Mouse (Mus musculus) left cerebral cortex, postnatal 36 days (tissue): ENCODE data around the gene Psenen. TPM values are rescaled to one million over a fixed set of nuclear protein-coding genes. Genes with fewer than 3 reads are reported as not detected.

Source experiments
- DNase-seq, 2 experiments: peaks; one replicate each; pipeline ENCODE4 v3.0.0; 2021 to 2022; ENCODE audit warnings: low spot score in 2 of 2, mixed read lengths in 1 of 2
- intact Hi-C: fragments of 180-260 bp; cut with DNase I; formaldehyde crosslinking; loops from one replicate; pipeline ENCODE4 v1.15.1; 2025
- microRNA-seq: library from miRNA; unstranded; fragments of <30 nt; microRNA quantifications from one replicate; pipeline ENCODE4 v1.2.0, GENCODE M21; 2022
- total RNA-seq, 2 experiments: library from RNA; stranded (reverse); gene quantifications; 2 replicates each; pipeline ENCODE4 v1.2.3; 2021

The Psenen gene
- total RNA-seq, 2 experiments from 2014 or later: 79.8 to 85.1 TPM

- intact Hi-C loops: no loop called here
Observed at GRCm38 (mm10) chr7:30526399-30526798, 37.0 kb downstream of the Psenen start.

DNA sequence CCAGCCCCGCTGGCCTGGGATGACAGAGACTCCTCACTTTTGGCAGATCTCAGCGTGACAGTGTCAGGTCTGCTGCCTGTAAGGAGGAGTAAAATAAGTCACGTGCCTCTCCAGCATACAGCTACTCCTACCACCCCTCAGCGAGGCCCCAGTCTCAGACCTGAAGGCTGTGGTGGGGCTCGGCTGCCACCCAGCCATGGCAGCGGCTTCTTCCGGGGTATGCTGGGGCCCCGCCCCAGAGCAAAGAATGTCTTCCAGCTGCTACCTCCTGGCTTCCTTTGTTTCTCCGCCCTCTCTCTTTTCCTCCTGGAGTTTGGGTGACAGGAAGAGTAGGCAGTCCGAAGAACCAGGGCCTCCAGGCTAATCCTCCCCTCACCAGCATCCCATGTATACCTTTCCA is 37.5 kb downstream of the Psenen start:
- DNase-seq: no peak
- intact Hi-C loops: no loop called here

More at GRCm38 (mm10) chr7:30526399-30526798, 37.0 kb downstream of the Psenen start:
- DNase-seq: no peak

- DNase-seq: no peak
- intact Hi-C loops: no loop called here
Observed at GRCm38 (mm10) chr7:30524487-30524886, 38.9 kb downstream of the Psenen start.

GRCm38 (mm10) chr7:30522871-30523270 is 40.6 kb downstream of the Psenen start:
- no peak for DNase-seq
- intact Hi-C loops: no loop called here

DNA sequence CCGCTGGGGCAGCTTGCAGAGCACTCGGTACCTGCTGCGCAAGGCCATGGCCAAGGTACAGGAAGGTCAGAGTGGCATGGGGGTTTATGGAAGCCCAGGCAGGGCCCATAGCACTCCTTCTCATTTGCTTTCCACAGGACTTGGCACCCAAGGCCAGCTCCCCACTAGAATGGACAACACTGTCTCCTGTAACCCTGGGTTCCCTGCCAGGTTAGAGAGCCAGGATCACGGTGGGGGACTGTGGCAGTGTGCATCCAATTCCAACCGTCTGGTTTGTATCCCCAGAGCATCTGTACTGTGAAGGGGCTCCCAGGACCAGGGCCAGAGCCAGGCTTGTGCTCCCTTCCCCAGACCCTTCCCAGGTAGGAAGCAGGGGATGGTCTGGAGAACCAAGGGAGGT is 42.6 kb downstream of the Psenen start:
- intact Hi-C loops: no loop called here
- no peak for DNase-seq

DNA sequence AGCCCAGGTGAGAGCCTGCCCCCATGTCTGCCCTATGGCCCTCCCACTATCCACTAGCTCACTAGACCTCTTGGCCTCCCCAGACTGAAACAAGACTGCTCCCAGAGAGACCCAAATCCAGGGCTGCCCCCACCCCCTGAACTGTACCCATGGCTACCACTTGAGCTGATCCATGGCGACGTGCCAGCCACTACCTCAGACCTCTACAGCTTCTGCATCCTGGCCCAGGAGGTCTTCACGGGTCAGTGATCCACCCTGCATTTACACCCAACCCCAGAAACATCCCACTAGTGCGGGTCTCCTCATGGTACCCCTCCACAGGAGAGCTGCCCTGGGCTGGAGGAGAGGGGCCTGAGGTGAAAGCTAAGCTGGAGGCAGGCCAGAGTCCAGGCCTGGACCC is 43.0 kb downstream of the Psenen start:
- DNase-seq: no peak
- intact Hi-C loops: no loop called here

GRCm38 (mm10) chr7:30518325-30518724 is 45.1 kb downstream of the Psenen start:
- intact Hi-C loops: no loop called here
- no peak for DNase-seq

- intact Hi-C loops: no loop called here
- DNase-seq: no peak
Observed at GRCm38 (mm10) chr7:30515003-30515760, 48.2 kb downstream of the Psenen start.

Small RNA genes within 50 kb of the gene (microRNA-seq; reads per million reads assigned to microRNA genes)
- gene Gm38670 (1.0 reads per million), gene Mir3569 (1.0 reads per million)

Other genes starting within 250 kb of the Psenen start
- 1 to 10 TPM; 6.4 to 9.1 TPM for gene Syne4, start 248.8 kb downstream of the Psenen start, total RNA-seq
- gene E130208F15Rik, start 241.9 kb downstream of the Psenen start, total RNA-seq: under 1 TPM; 0.52 to 0.54 TPM
- 1 to 10 TPM; 7.5 to 9.4 TPM for gene Sdhaf1, start 239.7 kb downstream of the Psenen start, total RNA-seq
- gene Lrfn3, start 200.9 kb downstream of the Psenen start, total RNA-seq: 10 to 100 TPM; 32.9 to 35.1 TPM
- gene Tyrobp, start 149.9 kb downstream of the Psenen start, total RNA-seq: 10 to 100 TPM; 25.0 to 28.4 TPM
- gene Hcst, start 143.8 kb downstream of the Psenen start, total RNA-seq: 1 to 10 TPM; 1.2 to 2.1 TPM
- 1 to 10 TPM; 2.9 to 3.6 TPM for gene Nfkbid, start 141.9 kb downstream of the Psenen start, total RNA-seq
- 1,000 to 10,000 TPM; 1,238 to 1,418 TPM for gene Aplp1, start 118.1 kb downstream of the Psenen start, total RNA-seq
- gene Kirrel2, start 105.9 kb downstream of the Psenen start, total RNA-seq: 10 to 100 TPM; 12.9 to 17.8 TPM
- under 1 TPM; 0.99 to 1.00 TPM for gene Nphs1, start 105.3 kb downstream of the Psenen start, total RNA-seq
- not detected for gene Prodh2, start 70.0 kb downstream of the Psenen start, total RNA-seq
- 100 to 1,000 TPM; 156 to 209 TPM for gene Arhgap33, start 28.6 kb downstream of the Psenen start, total RNA-seq
- gene Hspb6, start 11.4 kb downstream of the Psenen start, total RNA-seq: 1 to 10 TPM; 4.2 to 5.1 TPM
- gene Proser3, start 11.3 kb downstream of the Psenen start, total RNA-seq: 1 to 10 TPM; 2.8 to 4.5 TPM
- 10 to 100 TPM; 35.9 to 45.5 TPM for gene Lin37, start 3.8 kb downstream of the Psenen start, total RNA-seq
- gene U2af1l4, start 326 bp downstream of the Psenen start, total RNA-seq: 10 to 100 TPM; 68.0 to 71.4 TPM
- gene Gm49396, start 283 bp downstream of the Psenen start, total RNA-seq: 1 to 10 TPM; 3.6 to 9.3 TPM
- 1 to 10 TPM; 1.8 to 4.5 TPM for gene Igflr1, start 1.8 kb upstream of the Psenen start, total RNA-seq
- 10 to 100 TPM; 41.3 to 62.2 TPM for gene Kmt2b, start 25.1 kb upstream of the Psenen start, total RNA-seq
- gene Zbtb32, start 35.3 kb upstream of the Psenen start, total RNA-seq: not detected
- gene Upk1a, start 49.2 kb upstream of the Psenen start, total RNA-seq: under 1 TPM in 1 of 2 experiments, not detected in 1; 0.36 TPM
- gene Cox6b1, start 62.5 kb upstream of the Psenen start, total RNA-seq: 100 to 1,000 TPM; 561 to 663 TPM
- gene Etv2, start 72.2 kb upstream of the Psenen start, total RNA-seq: not detected
- gene Rbm42, start 86.7 kb upstream of the Psenen start, total RNA-seq: 10 to 100 TPM; 67.4 to 74.4 TPM
- gene Haus5, start 101.4 kb upstream of the Psenen start, total RNA-seq: 1 to 10 TPM; 4.0 to 5.7 TPM
- not detected for gene Pmis2, start 108.0 kb upstream of the Psenen start, total RNA-seq
- gene 2200002J24Rik, start 135.3 kb upstream of the Psenen start, total RNA-seq: not detected
- gene Atp4a, start 148.6 kb upstream of the Psenen start, total RNA-seq: under 1 TPM; 0.23 to 0.47 TPM
- 100 to 1,000 TPM; 114 to 115 TPM for gene Tmem147, start 165.9 kb upstream of the Psenen start, total RNA-seq
- gene Gapdhs, start 180.1 kb upstream of the Psenen start, total RNA-seq: under 1 TPM in 1 of 2 experiments, not detected in 1; 0.35 TPM
- 1 to 10 TPM; 5.5 to 7.9 TPM for gene Sbsn, start 187.8 kb upstream of the Psenen start, total RNA-seq
- 1 to 10 TPM; 2.6 to 3.6 TPM for gene Dmkn, start 200.1 kb upstream of the Psenen start, total RNA-seq
- gene Krtdap, start 224.3 kb upstream of the Psenen start, total RNA-seq: not detected